Mouse (Mus musculus): ENCODE measurements around the gene Olfr766-ps1.

GRCm38 (mm10) chr10:129101231-129101630 is 32.5 kb upstream of the Olfr766-ps1 start:
- TF ChIP-seq CTCF (IDR thresholded peaks at IDR 0.05; ENCODE audit: borderline replicate concordance, insufficient read depth, low read depth, low read length) (no peak), POLR2A (IDR thresholded peaks at IDR 0.05; ENCODE audit: borderline replicate concordance, insufficient read depth, low read length) (no peak)
